Mouse (Mus musculus): ENCODE results near the gene Mical3. TPM values are rescaled to one million over a fixed set of nuclear protein-coding genes. Genes with fewer than 3 reads are reported as not detected.

Gene Mical3
- total RNA-seq, 2 experiments from 2014 or later = 61.6 to 65.3 TPM

GRCm38 (mm10) chr6:121145906-121146305, 15.1 kb upstream of the Mical3 start:
- no peak for DNase-seq

- no peak for DNase-seq
These were observed 14.3 kb upstream of the Mical3 start for GRCm38 (mm10) chr6:121145010-121145604.

GRCm38 (mm10) chr6:121144066-121144465, 13.3 kb upstream of the Mical3 start:
- peak; percentile 53 for DNase-seq

- peak; percentile 36 for DNase-seq
These were observed 12.6 kb upstream of the Mical3 start for GRCm38 (mm10) chr6:121143439-121143838.

- DNase-seq = no peak
These were observed 11.5 kb upstream of the Mical3 start for GRCm38 (mm10) chr6:121142298-121142697.

- no peak for DNase-seq
These were observed 8.5 kb upstream of the Mical3 start for GRCm38 (mm10) chr6:121139271-121139670.

- DNase-seq = no peak
These were observed 7.7 kb upstream of the Mical3 start for GRCm38 (mm10) chr6:121138338-121139040.

- DNase-seq = no peak
These were observed 6.4 kb upstream of the Mical3 start for GRCm38 (mm10) chr6:121137222-121137621.

GRCm38 (mm10) chr6:121134884-121135283, 4.1 kb upstream of the Mical3 start:
- no peak for DNase-seq

GRCm38 (mm10) chr6:121134249-121134648, 3.5 kb upstream of the Mical3 start:
- no peak for DNase-seq

GRCm38 (mm10) chr6:121130039-121130705, 627 bp downstream of the Mical3 start:
- peak; percentile 76 for DNase-seq

- DNase-seq = no peak
These were observed 1.3 kb downstream of the Mical3 start for GRCm38 (mm10) chr6:121129506-121129905.

GRCm38 (mm10) chr6:121128736-121129135, 2.1 kb downstream of the Mical3 start:
- DNase-seq = no peak

GRCm38 (mm10) chr6:121127726-121128125, 3.1 kb downstream of the Mical3 start:
- DNase-seq = no peak

- DNase-seq = no peak
These were observed 4.6 kb downstream of the Mical3 start for GRCm38 (mm10) chr6:121126202-121126601.

GRCm38 (mm10) chr6:121122739-121123241, 8.0 kb downstream of the Mical3 start:
- DNase-seq = no peak

- DNase-seq = no peak
These were observed 10.0 kb downstream of the Mical3 start for GRCm38 (mm10) chr6:121120776-121121175.

GRCm38 (mm10) chr6:121117971-121118755, 12.6 kb downstream of the Mical3 start:
- no peak for DNase-seq

GRCm38 (mm10) chr6:121117142-121117541, 13.7 kb downstream of the Mical3 start:
- DNase-seq = no peak

GRCm38 (mm10) chr6:121116434-121116833, 14.4 kb downstream of the Mical3 start:
- no peak for DNase-seq

- DNase-seq = peak; percentile 36
These were observed 19.2 kb downstream of the Mical3 start for GRCm38 (mm10) chr6:121111448-121112055.
